Mouse (Mus musculus): ENCODE results near the gene Ift22. TPM values are rescaled to one million over a fixed set of nuclear protein-coding genes. Genes with fewer than 3 reads are reported as not detected.

Ift22 gene
- 32.7 and 38.7 TPM in 2 replicates for polyA plus RNA-seq (2015; fragmentation: Nextera tagmentation; extraction: Ambion mirVana)

DNA sequence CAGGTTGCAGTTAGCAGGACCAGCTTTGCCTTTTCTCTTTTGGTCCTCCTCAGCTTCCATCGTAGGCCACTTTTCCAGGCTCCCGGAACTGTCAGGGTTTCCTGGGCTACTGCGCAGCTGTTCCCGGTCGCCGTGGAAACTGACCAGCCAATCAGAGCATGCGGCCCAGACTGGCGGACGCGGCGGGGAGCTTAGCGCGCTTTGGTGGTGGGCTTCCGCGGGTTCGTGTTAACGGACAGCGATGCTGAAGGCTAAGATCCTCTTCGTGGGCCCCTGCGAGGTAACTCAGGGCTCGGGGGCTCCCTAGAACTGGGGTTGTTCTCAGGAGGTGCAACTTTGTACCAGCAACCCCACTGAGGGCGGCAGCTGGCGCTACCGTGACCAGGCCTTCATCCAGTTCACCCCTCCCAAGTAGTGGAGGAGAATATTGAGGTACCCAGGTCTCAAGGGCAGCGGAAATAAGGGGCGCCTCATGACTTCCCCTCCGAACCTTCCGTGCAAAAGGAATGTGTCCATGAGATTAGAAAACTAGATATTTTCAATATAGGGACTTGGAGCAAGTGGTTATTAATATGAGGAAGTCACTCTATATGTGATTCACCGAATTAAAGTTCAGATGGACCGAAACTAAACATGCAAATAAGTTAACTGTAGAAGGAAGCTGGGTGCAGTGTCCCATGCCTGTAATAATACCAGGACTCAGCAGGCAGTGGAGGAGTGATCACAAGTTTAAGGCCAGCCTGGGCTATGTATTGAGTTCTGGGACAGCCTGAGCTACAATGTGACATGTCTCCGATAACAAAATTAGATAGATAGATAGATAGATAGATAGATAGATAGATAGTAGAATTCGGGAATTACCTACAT, at the start of gene Ift22:
Ift22 (plus strand) TSS at position 160 of the 867 bp plus-strand sequence.
- no peaks in the 10 kb centered on the region for H3K27me3 ChIP-seq (replicated peaks)
- H3K9me3 ChIP-seq = no peaks in the 10 kb centered on the region
- no peak within 1 kb of the TSS for H3K27ac ChIP-seq (replicated peaks)
- peaks cover 22% of the 10 kb centered on the region for H3K36me3 ChIP-seq
- H3K4me3 ChIP-seq = peak within 1 kb of the TSS; percentile 64
- peak within 1 kb of the TSS; percentile 78 for H3K9ac ChIP-seq
- ATAC-seq (ENCODE audit: extremely low read depth, insufficient number of reproducible peaks, low FRiP score, low TSS enrichment) = peak; percentile 49; the same call in 1 of the 2 replicates
- 9% methylated on average over 32 of the region's 32 CpGs for WGBS
- peaks cover 15% of the 10 kb centered on the region for H3K4me1 ChIP-seq
- peak within 1 kb of the TSS; percentile 75 for H3K4me2 ChIP-seq

DNA sequence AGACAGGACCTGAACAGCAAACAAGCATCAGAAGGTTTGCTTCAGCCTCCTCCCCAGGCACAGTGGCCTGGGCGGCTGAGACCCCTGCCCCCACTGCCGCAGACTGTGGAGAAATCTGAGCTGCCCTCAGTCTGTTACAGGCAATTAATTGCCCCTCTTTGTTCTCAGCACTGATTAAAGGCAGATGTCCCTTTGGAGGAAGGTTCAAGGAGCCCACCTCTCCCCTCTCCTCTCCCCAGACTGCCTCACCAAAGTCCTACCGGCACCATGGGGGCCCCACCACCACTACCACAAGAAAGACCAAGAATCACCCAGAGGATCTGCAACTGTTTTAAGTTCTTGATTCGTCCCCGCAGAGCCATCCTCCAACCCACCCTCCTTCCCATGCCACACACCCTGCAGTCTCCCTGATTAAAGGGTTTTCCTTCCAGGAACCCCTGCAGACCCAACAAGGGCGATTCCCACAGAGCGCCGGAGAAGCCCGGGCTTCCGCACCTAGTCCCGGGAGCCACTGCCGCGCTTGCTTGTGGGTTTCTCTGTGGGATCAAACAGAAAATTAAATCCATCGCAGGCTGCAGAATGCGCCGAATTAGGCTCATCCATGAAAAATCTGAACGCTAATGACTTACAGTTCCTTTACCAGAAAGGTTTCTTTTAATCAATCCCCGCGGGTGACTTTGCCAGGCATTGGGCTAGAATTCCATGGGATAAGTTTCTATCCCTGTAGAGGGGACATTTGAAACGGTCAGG, 46.6 kb upstream of the Ift22 start:
- no peaks in the 10 kb centered on the region for H3K36me3 ChIP-seq
- no peak for ATAC-seq (ENCODE audit: extremely low read depth, insufficient number of reproducible peaks, low FRiP score, low TSS enrichment)
- H3K9ac ChIP-seq = peak overlapping the region; percentile 53
- peaks cover 23% of the 10 kb centered on the region for H3K27me3 ChIP-seq (replicated peaks)
- WGBS = 16% methylated on average over 20 of the region's 20 CpGs
- H3K4me2 ChIP-seq = peak overlapping the region; percentile 49
- H3K9me3 ChIP-seq = no peaks in the 10 kb centered on the region
- H3K27ac ChIP-seq (replicated peaks) = 0 out of 2 replicates have a peak overlapping the region, but pooled peaks have one; percentile 6
- H3K4me1 ChIP-seq = peaks cover 39% of the 10 kb centered on the region
- peak overlapping the region; percentile 17; the same call in 1 of the 2 replicates for H3K4me3 ChIP-seq

DNA sequence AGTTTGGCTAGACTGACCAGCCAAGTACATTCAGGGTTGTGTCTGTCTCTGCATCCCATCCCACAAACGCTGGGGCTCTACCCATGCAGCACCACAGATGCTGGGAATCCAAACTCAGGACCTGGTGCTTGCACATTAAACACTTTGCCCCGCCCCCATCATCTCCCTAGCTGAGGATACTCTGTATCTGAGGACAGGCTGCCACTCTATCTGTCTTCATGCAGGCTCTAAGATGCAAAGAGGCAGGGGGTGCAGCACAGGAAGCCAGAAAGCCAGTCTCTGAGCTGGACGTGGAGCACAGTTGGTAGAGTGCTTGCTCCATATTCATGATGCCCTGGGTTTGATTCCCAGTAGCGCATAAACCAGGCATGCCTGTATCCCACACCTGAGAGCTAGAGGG, 45.1 kb upstream of the Ift22 start:
- Histone ChIP-seq H3K9ac (peak overlapping the region; percentile 11; the same call in 1 of the 2 replicates), H3K4me3 (no peak overlapping the region), H3K27ac (replicated peaks) (peak overlapping the region; percentile 91), H3K4me2 (no peak overlapping the region), H3K27me3 (replicated peaks) (peaks cover 23% of the 10 kb centered on the region), H3K9me3 (no peaks in the 10 kb centered on the region), H3K4me1 (peaks cover 39% of the 10 kb centered on the region), H3K36me3 (no peaks in the 10 kb centered on the region)
- ATAC-seq (ENCODE audit: extremely low read depth, insufficient number of reproducible peaks, low FRiP score, low TSS enrichment) = no peak
- WGBS = 51% methylated on average over 4 of the region's 4 CpGs

DNA sequence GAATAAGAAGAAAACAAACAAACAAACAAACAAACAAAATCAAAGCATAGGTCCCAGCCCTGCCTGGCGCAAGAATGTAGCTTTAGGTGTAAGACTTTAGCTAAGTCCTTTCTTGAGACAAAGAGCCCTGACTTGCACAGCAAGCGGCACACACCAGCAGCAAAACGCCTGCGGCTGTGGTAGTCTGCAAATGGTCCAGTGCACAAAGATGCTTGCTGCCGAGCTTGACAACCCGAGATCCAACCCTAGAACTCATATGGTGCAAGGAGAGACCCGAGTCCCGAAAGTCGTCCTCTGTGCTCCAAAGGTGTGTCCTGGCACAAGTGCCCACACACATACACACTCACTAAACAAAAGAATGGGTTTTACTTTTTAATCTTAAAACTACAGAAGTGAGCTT, 44.7 kb upstream of the Ift22 start:
- Histone ChIP-seq H3K36me3 (no peaks in the 10 kb centered on the region), H3K4me2 (peak overlapping the region; percentile 59), H3K27ac (replicated peaks) (peak overlapping the region; percentile 91), H3K9me3 (no peaks in the 10 kb centered on the region), H3K27me3 (replicated peaks) (peaks cover 23% of the 10 kb centered on the region), H3K4me3 (no peak overlapping the region), H3K9ac (peak overlapping the region; percentile 58; the same call in 1 of the 2 replicates), H3K4me1 (peaks cover 39% of the 10 kb centered on the region)
- 52% methylated on average over 9 of the region's 9 CpGs for WGBS
- ATAC-seq (ENCODE audit: extremely low read depth, insufficient number of reproducible peaks, low FRiP score, low TSS enrichment) = no peak

DNA sequence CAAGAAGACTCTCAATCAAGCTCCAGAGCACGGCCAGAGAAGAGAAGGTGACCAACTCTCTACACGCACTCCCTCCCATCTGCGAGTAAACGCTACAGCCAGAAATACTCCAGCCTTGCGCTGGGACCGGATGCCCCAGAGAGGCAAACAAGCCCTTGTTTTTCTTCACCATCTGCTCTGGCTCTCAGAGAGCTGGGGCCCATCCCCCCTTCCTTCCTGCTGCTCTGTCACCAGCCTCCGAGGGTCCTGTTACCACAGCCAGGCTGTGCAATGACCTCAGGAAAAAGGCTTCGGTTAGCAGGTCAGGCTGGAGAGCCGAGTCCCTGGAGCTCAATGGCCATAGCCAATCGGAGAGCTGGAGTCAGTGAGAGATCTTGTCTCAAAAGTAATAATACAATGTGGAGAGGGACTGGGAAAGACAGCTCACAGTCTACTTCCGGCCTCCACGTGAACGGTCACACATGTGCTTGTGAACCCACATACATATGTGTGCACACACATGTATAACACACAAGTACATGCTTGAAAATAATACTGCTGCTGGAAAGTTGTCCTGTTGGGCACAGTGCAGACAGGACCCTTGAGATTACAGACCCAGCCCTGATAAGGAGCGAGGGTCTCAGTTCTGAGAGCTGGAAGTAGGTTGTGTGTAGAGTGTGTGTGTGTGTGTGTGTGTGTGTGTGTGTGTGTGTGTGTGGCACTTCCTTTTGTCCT, 43.8 kb upstream of the Ift22 start:
- H3K9ac ChIP-seq = peak overlapping the region; percentile 58
- WGBS = 5% methylated on average over 14 of the region's 14 CpGs
- peak overlapping the region; percentile 25 for H3K4me3 ChIP-seq
- H3K9me3 ChIP-seq = no peaks in the 10 kb centered on the region
- H3K27ac ChIP-seq (replicated peaks) = peak overlapping the region; percentile 91
- H3K27me3 ChIP-seq (replicated peaks) = peaks cover 23% of the 10 kb centered on the region
- peak; percentile 28; the same call in 1 of the 2 replicates for ATAC-seq (ENCODE audit: extremely low read depth, insufficient number of reproducible peaks, low FRiP score, low TSS enrichment)
- peaks cover 39% of the 10 kb centered on the region for H3K4me1 ChIP-seq
- peak overlapping the region; percentile 59 for H3K4me2 ChIP-seq
- H3K36me3 ChIP-seq = no peaks in the 10 kb centered on the region

DNA sequence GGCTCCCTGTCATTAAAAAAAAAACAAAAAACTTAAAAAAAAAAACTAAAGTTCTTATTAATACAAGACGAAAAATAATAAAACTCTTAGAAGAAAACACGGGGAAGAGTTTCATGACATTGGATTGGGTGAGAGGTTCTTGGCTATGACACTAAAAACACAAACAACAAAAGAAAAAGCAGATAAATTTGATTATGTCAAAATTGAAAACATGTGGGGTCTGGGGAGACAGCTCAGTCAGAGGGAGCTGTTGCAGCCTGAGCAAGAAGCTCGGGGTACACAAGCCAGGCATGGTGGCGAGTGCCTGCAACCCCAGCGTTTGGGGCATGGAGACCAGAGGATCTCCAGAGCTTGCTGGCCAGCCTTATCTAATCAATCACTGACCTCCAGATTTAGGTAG, 40.2 kb upstream of the Ift22 start:
- Histone ChIP-seq H3K4me1 (peaks cover 29% of the 10 kb centered on the region), H3K9me3 (no peaks in the 10 kb centered on the region), H3K27me3 (replicated peaks) (no peaks in the 10 kb centered on the region), H3K9ac (no peak overlapping the region), H3K4me2 (no peak overlapping the region), H3K36me3 (no peaks in the 10 kb centered on the region), H3K27ac (replicated peaks) (no peak overlapping the region), H3K4me3 (no peak overlapping the region)
- no peak for ATAC-seq (ENCODE audit: extremely low read depth, insufficient number of reproducible peaks, low FRiP score, low TSS enrichment)
- WGBS = 63% methylated on average over 5 of the region's 5 CpGs

DNA sequence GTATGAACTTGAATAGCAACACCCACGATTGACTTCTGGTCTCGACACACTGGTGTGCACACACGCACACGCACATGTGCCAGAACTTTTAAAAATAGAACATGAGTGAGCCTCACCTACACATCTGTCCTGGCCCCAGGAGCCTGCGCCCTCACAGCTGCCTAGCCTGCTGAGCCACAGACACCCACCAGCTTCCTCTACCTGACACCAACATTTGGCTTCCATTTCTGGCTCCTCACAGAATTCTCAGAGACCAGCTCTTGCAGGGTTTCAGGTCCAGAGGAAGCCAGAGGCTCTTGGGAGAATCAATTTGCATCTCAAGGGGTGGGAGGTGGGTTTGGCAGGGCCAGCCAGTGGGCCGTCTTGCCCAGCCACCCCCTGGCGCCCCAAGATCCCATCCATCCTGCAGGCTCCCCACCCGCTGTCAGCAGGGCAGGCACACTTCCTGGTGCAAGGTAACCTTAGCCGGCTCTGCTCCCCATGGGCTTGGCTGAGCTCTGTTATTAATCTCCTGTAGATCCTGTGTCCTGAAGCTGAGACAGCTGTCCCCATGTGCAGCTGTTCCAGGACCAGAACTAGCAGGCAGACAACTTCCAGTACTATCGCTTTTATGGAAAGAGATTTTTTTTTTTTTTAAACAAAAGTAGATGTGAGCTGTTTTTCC, 38.4 kb upstream of the Ift22 start:
- no peak overlapping the region for H3K4me3 ChIP-seq
- H3K36me3 ChIP-seq = no peaks in the 10 kb centered on the region
- ATAC-seq (ENCODE audit: extremely low read depth, insufficient number of reproducible peaks, low FRiP score, low TSS enrichment) = no peak
- 57% methylated on average over 10 of the region's 10 CpGs for WGBS
- H3K9me3 ChIP-seq = no peaks in the 10 kb centered on the region
- no peak overlapping the region for H3K27ac ChIP-seq (replicated peaks)
- no peak overlapping the region for H3K4me2 ChIP-seq
- peaks cover 10% of the 10 kb centered on the region for H3K4me1 ChIP-seq
- H3K27me3 ChIP-seq (replicated peaks) = no peaks in the 10 kb centered on the region
- no peak overlapping the region for H3K9ac ChIP-seq

DNA sequence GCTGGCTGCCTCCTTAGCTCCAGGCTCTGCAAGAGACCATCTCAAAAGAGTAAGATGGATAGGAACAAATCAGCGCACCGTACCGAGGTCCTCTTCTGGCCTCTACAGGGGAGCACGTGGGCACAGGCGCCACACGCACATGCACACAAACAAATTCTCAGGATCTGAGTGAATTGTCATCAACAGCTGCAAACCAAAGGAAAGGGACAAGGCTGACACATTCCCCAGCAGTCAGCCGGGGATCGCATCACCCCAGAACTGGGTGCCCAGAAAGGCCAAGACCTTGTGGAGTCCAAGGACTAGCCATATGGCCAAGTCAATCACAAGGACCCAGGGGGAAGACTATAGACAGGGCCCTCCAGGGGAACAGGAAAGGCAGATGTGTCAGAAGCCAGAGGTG, 35.5 kb upstream of the Ift22 start:
- no peak for ATAC-seq (ENCODE audit: extremely low read depth, insufficient number of reproducible peaks, low FRiP score, low TSS enrichment)

DNA sequence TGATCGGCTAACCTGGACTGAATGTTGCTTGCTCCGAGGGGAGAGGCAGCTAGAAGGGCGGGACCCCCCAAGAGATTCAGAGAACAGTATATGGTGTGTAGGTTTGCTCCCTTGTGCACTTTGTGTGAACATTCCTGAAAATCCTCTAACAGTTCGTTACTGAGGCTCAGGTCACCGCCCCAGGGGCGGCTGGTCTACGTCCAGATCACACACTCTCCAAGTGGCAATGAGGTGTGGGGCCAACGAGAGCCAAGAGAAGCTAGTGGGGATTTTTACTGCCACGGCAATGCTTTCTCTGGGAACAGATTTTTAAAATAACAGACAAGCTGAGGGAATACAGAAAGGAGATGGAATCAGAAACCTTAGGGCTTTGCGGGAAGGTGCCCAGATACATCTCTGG, 33.7 kb upstream of the Ift22 start:
- WGBS = 49% methylated on average over 10 of the region's 10 CpGs
- Histone ChIP-seq H3K9me3 (no peaks in the 10 kb centered on the region), H3K4me3 (no peak overlapping the region), H3K9ac (no peak overlapping the region), H3K4me1 (peaks cover 6% of the 10 kb centered on the region; the same call in 1 of the 2 replicates), H3K27ac (replicated peaks) (no peak overlapping the region), H3K36me3 (no peaks in the 10 kb centered on the region), H3K4me2 (no peak overlapping the region), H3K27me3 (replicated peaks) (no peaks in the 10 kb centered on the region)
- no peak for ATAC-seq (ENCODE audit: extremely low read depth, insufficient number of reproducible peaks, low FRiP score, low TSS enrichment)

More for the DNA sequence above, 35.5 kb upstream of the Ift22 start:
- no peak overlapping the region for H3K4me2 ChIP-seq
- no peak overlapping the region for H3K27ac ChIP-seq (replicated peaks)
- 72% methylated on average over 8 of the region's 8 CpGs for WGBS
- peaks cover 6% of the 10 kb centered on the region; the same call in 1 of the 2 replicates for H3K4me1 ChIP-seq
- H3K36me3 ChIP-seq = no peaks in the 10 kb centered on the region
- no peaks in the 10 kb centered on the region for H3K9me3 ChIP-seq
- H3K27me3 ChIP-seq (replicated peaks) = no peaks in the 10 kb centered on the region
- no peak overlapping the region for H3K4me3 ChIP-seq
- no peak overlapping the region for H3K9ac ChIP-seq

DNA sequence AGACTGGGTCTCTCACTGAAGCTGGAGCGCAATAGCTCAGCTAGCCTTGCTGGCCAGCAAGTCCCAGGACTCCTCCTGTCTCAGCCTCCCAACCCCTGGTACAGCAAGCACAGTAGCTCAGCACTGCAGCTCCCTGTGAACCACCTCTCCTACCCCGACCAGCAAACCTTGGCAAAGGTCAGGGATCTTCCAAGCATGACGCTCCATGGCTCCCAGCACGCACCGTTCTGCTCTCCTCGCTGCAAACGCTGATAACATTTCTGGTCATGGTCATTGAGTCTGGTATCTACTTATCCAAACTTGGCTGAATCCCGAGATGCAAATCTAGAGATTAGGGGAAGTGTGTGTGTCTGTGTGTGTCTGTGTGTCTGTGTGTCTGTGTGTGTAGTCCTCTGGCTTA, 27.8 kb upstream of the Ift22 start:
- ATAC-seq (ENCODE audit: extremely low read depth, insufficient number of reproducible peaks, low FRiP score, low TSS enrichment) = no peak

More for the DNA sequence above, 27.8 kb upstream of the Ift22 start:
- no peak overlapping the region for H3K27ac ChIP-seq (replicated peaks)
- H3K4me3 ChIP-seq = no peak overlapping the region
- 65% methylated on average over 8 of the region's 8 CpGs for WGBS
- H3K4me1 ChIP-seq = peaks cover 19% of the 10 kb centered on the region
- no peak overlapping the region for H3K4me2 ChIP-seq
- peaks cover 50% of the 10 kb centered on the region for H3K27me3 ChIP-seq (replicated peaks)
- no peak overlapping the region for H3K9ac ChIP-seq
- no peaks in the 10 kb centered on the region for H3K36me3 ChIP-seq
- H3K9me3 ChIP-seq = no peaks in the 10 kb centered on the region

All from heart, embryonic 13.5 days (tissue).